Mouse (Mus musculus): Measurements from ENCODE around the gene Arid3a. TPM values are rescaled to one million over a fixed set of nuclear protein-coding genes. Genes with fewer than 3 reads are reported as not detected.
"Not testable (repeated sequence)": the region's sequence is repeated elsewhere in the genome, so short reads cannot be mapped to it uniquely, and the experiment has no call there.

The Arid3a gene
- total RNA-seq, 1 experiment = 16.3 TPM

GRCm38 (mm10) chr10:79892451-79893118, 34.3 kb upstream of the Arid3a start:
- H3K4me1 ChIP-seq (ENCODE audit: control insufficient read depth in 2 of 2, insufficient read depth in 2 of 2, low read length in 2 of 2, poor library complexity in 1 of 2); H3K36me3 ChIP-seq (ENCODE audit: control insufficient read depth, insufficient read depth, low read length, poor library complexity, severe bottlenecking); H3K9ac ChIP-seq (ENCODE audit: insufficient read depth, low read depth, low read length, poor library complexity, severe bottlenecking); H3K27ac ChIP-seq (ENCODE audit: insufficient read depth, low read depth, low read length, poor library complexity, severe bottlenecking); H3K9me3 ChIP-seq (ENCODE audit: control insufficient read depth, insufficient read depth, low read depth, low read length); in situ Hi-C loops (cut with MboI; ENCODE audit: low sequenced_read_pairs in 2 of 2, unreplicated experiment in 2 of 2); H3K4me3 ChIP-seq (ENCODE audit: insufficient read depth in 1 of 2, low read depth in 1 of 2, low read length in 2 of 2, poor library complexity in 1 of 2, severe bottlenecking in 1 of 2): not testable (repeated sequence)
- DNase-seq (ENCODE audit: low read depth, low spot score) = peak; percentile 86
- TF ChIP-seq ZC3H11A (IDR thresholded peaks at IDR 0.05; ENCODE audit: borderline replicate concordance, low read depth, low read length) (peak; percentile 48; the same call in 1 of the 2 replicates), ZNF384 (IDR thresholded peaks at IDR 0.05; ENCODE audit: low read depth, low read length) (peak; percentile 22; the same call in 1 of the 2 replicates)

GRCm38 (mm10) chr10:79896306-79896705, 30.5 kb upstream of the Arid3a start:
- Histone ChIP-seq H3K4me1 (ENCODE audit: control insufficient read depth in 2 of 2, insufficient read depth in 2 of 2, low read length in 2 of 2, poor library complexity in 1 of 2) (peaks cover 1 to 14% of the 10 kb centered on the region in 2 experiments; a peak in 1 of 4 replicates), H3K9me3 (ENCODE audit: control insufficient read depth, insufficient read depth, low read depth, low read length) (no peaks in the 10 kb centered on the region), H3K9ac (ENCODE audit: insufficient read depth, low read depth, low read length, poor library complexity, severe bottlenecking) (no peak overlapping the region), H3K27ac (ENCODE audit: insufficient read depth, low read depth, low read length, poor library complexity, severe bottlenecking) (no peak overlapping the region), H3K4me3 (ENCODE audit: insufficient read depth in 1 of 2, low read depth in 1 of 2, low read length in 2 of 2, poor library complexity in 1 of 2, severe bottlenecking in 1 of 2) (no peak overlapping the region), H3K36me3 (ENCODE audit: control insufficient read depth, insufficient read depth, low read length, poor library complexity, severe bottlenecking) (peaks cover 4% of the 10 kb centered on the region; the same call in 1 of the 2 replicates)
- no peak for TF ChIP-seq ZC3H11A (IDR thresholded peaks at IDR 0.05; ENCODE audit: borderline replicate concordance, low read depth, low read length)
- TF ChIP-seq HCFC1 (IDR thresholded peaks at IDR 0.05; ENCODE audit: borderline replicate concordance, insufficient read depth, low read length) = no peak
- no peak for TF ChIP-seq ZNF384 (IDR thresholded peaks at IDR 0.05; ENCODE audit: low read depth, low read length)
- no peak for TF ChIP-seq MAFK (IDR thresholded peaks at IDR 0.05; ENCODE audit: insufficient read depth, low read depth, low read length)
- no peak for TF ChIP-seq CHD2 (IDR thresholded peaks at IDR 0.05; ENCODE audit: low read depth, low read length)
- no peak for DNase-seq (ENCODE audit: low read depth, low spot score)
- in situ Hi-C loops (cut with MboI; ENCODE audit: low sequenced_read_pairs in 2 of 2, unreplicated experiment in 2 of 2) = no loop called here

- Histone ChIP-seq H3K9ac (ENCODE audit: insufficient read depth, low read depth, low read length, poor library complexity, severe bottlenecking) (no peak overlapping the region), H3K4me1 (ENCODE audit: control insufficient read depth in 2 of 2, insufficient read depth in 2 of 2, low read length in 2 of 2, poor library complexity in 1 of 2) (peaks cover 1 to 14% of the 10 kb centered on the region in 2 experiments; a peak in 1 of 4 replicates), H3K27ac (ENCODE audit: insufficient read depth, low read depth, low read length, poor library complexity, severe bottlenecking) (no peak overlapping the region), H3K4me3 (ENCODE audit: insufficient read depth in 1 of 2, low read depth in 1 of 2, low read length in 2 of 2, poor library complexity in 1 of 2, severe bottlenecking in 1 of 2) (no peak overlapping the region), H3K36me3 (ENCODE audit: control insufficient read depth, insufficient read depth, low read length, poor library complexity, severe bottlenecking) (peaks cover 4% of the 10 kb centered on the region; the same call in 1 of the 2 replicates), H3K9me3 (ENCODE audit: control insufficient read depth, insufficient read depth, low read depth, low read length) (no peaks in the 10 kb centered on the region)
- DNase-seq (ENCODE audit: low read depth, low spot score) = no peak
- in situ Hi-C loops (cut with MboI; ENCODE audit: low sequenced_read_pairs in 2 of 2, unreplicated experiment in 2 of 2) = no loop called here
- TF ChIP-seq CHD2 (IDR thresholded peaks at IDR 0.05; ENCODE audit: low read depth, low read length) (no peak), MAFK (IDR thresholded peaks at IDR 0.05; ENCODE audit: insufficient read depth, low read depth, low read length) (no peak), ZC3H11A (IDR thresholded peaks at IDR 0.05; ENCODE audit: borderline replicate concordance, low read depth, low read length) (no peak), HCFC1 (IDR thresholded peaks at IDR 0.05; ENCODE audit: borderline replicate concordance, insufficient read depth, low read length) (no peak), ZNF384 (IDR thresholded peaks at IDR 0.05; ENCODE audit: low read depth, low read length) (no peak)
Measured at GRCm38 (mm10) chr10:79896814-79897213, 30.0 kb upstream of the Arid3a start.

- Histone ChIP-seq H3K27ac (ENCODE audit: insufficient read depth, low read depth, low read length, poor library complexity, severe bottlenecking) (no peak overlapping the region), H3K9ac (ENCODE audit: insufficient read depth, low read depth, low read length, poor library complexity, severe bottlenecking) (no peak overlapping the region)
Measured at GRCm38 (mm10) chr10:79897316-79898245, 29.3 kb upstream of the Arid3a start.

More at GRCm38 (mm10) chr10:79897316-79898245, 29.3 kb upstream of the Arid3a start:
- Histone ChIP-seq H3K4me3 (ENCODE audit: insufficient read depth in 1 of 2, low read depth in 1 of 2, low read length in 2 of 2, poor library complexity in 1 of 2, severe bottlenecking in 1 of 2) (no peak overlapping the region), H3K9me3 (ENCODE audit: control insufficient read depth, insufficient read depth, low read depth, low read length) (no peaks in the 10 kb centered on the region), H3K4me1 (ENCODE audit: control insufficient read depth in 2 of 2, insufficient read depth in 2 of 2, low read length in 2 of 2, poor library complexity in 1 of 2) (peaks cover 1 to 16% of the 10 kb centered on the region in 2 experiments; a peak in 1 of 4 replicates), H3K36me3 (ENCODE audit: control insufficient read depth, insufficient read depth, low read length, poor library complexity, severe bottlenecking) (peaks cover 4% of the 10 kb centered on the region; the same call in 1 of the 2 replicates)
- in situ Hi-C loops (cut with MboI; ENCODE audit: low sequenced_read_pairs in 2 of 2, unreplicated experiment in 2 of 2) = no loop called here
- DNase-seq (ENCODE audit: low read depth, low spot score) = no peak
- TF ChIP-seq ZC3H11A (IDR thresholded peaks at IDR 0.05; ENCODE audit: borderline replicate concordance, low read depth, low read length) (no peak), MAFK (IDR thresholded peaks at IDR 0.05; ENCODE audit: insufficient read depth, low read depth, low read length) (no peak), HCFC1 (IDR thresholded peaks at IDR 0.05; ENCODE audit: borderline replicate concordance, insufficient read depth, low read length) (no peak), CHD2 (IDR thresholded peaks at IDR 0.05; ENCODE audit: low read depth, low read length) (no peak), ZNF384 (IDR thresholded peaks at IDR 0.05; ENCODE audit: low read depth, low read length) (no peak)
